Mouse (Mus musculus) erythroblast, embryonic 14.5 days (primary cell): ENCODE measurements around the gene Mgst1. TPM values are rescaled to one million over a fixed set of nuclear protein-coding genes. Genes with fewer than 3 reads are reported as not detected.

Experiments used
- H3K27me3 ChIP-seq: 2 replicates; pipeline ENCODE4 v1.6.1; 2012; ENCODE audit warnings: inconsistent platforms; ENCODE audit not compliant: control insufficient read depth
- H3K36me3 ChIP-seq: 2 replicates; pipeline ENCODE4 v1.6.1; 2012; ENCODE audit warnings: mild to moderate bottlenecking, inconsistent platforms; ENCODE audit not compliant: control insufficient read depth
- H3K4me1 ChIP-seq: 2 replicates; pipeline ENCODE4 v1.6.1; 2012; ENCODE audit warnings: inconsistent platforms; ENCODE audit not compliant: control insufficient read depth
- H3K4me3 ChIP-seq: replicated peaks from 2 replicates; pipeline ENCODE3; 2012; ENCODE audit warnings: moderate library complexity, mild to moderate bottlenecking, inconsistent platforms
- H3K9me3 ChIP-seq: 2 replicates; pipeline ENCODE4 v1.6.1; 2012; ENCODE audit warnings: low read length, inconsistent platforms, mixed read lengths; ENCODE audit not compliant: control insufficient read depth
- GATA1 ChIP-seq: IDR thresholded peaks from 2 replicates; pipeline ENCODE4 v1.6.1; 2012; ENCODE audit warnings: low read length, inconsistent platforms, mixed read lengths
- TAL1 ChIP-seq: IDR thresholded peaks from 3 replicates; pipeline ENCODE4 v1.6.1; 2012; ENCODE audit warnings: low read length, inconsistent platforms, mixed read lengths
- polyA plus RNA-seq: library from polyadenylated mRNA; stranded (reverse); fragments of >175 nt; gene quantifications from 2 replicates; pipeline ENCODE4 v1.2.3, GENCODE M21; 2012

Mgst1 gene
- polyA plus RNA-seq = 0.07 TPM in 1 of 2 replicates, not detected in the other

DNA sequence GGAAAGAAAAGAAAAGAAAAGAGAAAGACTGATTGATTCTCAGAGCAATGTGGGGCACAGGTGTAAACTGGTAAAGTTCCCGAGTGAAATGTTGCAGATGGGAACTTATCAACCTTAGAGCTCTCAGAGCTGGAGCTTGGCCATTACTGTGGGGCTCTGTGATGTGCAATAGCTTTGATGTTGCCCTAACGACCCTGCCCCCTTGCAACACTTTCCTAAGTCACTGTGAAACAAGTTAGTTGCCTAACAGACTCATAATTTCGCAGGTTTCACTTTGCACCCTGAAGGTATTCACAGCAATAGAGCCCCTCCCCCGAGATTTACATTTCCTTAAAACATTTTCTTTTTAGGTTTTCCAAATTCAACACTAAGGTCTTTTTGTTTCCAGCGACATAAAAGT, at the start of gene Mgst1:
Gene Mgst1, plus strand, starts transcription at position 387 of the 400 bp plus-strand sequence.
- Histone ChIP-seq H3K27me3 (no peaks in the 10 kb centered on the region), H3K4me1 (no peaks in the 10 kb centered on the region), H3K36me3 (no peaks in the 10 kb centered on the region)

DNA sequence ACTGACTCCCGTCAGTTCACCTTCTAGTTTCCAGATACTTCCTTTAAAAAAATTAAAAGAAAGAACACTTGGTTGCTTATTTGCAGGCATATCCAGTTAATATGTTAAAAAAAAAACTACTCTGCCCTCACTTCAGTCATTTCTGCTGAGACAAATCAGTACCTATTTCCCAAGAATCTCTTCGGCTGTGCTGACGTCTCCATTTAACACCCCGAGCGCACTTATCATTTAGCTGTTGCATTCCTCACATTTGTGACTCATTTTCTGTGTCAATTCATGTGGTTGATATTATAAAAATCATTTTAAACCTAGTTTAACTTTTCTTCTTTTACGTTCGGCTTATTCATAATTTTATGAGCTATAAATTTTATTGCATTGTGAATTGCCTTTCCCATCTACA, 47.7 kb upstream of the Mgst1 start:
- Histone ChIP-seq H3K4me3 (no peak overlapping the region), H3K36me3 (no peaks in the 10 kb centered on the region), H3K4me1 (no peaks in the 10 kb centered on the region), H3K9me3 (peaks cover 25% of the 10 kb centered on the region), H3K27me3 (no peaks in the 10 kb centered on the region)
- TF ChIP-seq TAL1 (no peak), GATA1 (no peak)

More for the DNA sequence above, at the start of gene Mgst1:
- no peak for TF ChIP-seq GATA1
- no peak for TF ChIP-seq TAL1
- no peaks in the 10 kb centered on the region; the same call in 1 of the 2 replicates for H3K9me3 ChIP-seq
- H3K4me3 ChIP-seq = peak within 1 kb of the TSS; percentile 55

DNA sequence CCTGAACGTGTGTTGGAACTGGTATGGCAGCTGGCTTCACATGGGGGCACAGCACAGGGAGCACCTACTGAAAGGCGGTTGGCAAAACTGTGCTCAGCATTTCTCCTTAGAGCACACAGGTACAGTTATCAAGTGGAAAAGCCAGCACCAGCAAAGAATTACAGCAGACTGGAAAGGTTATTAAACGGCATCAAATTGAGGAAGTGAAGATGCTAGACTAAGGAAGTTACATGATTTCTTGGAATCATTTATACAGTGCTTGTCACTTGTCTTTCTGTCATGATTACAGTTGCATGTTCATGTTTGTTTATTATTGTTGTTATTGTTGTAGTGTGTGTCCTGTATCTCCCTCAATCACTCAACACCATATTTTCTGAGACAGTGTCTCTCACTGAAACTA, 45.1 kb upstream of the Mgst1 start:
- TF ChIP-seq TAL1 (no peak), GATA1 (no peak)
- Histone ChIP-seq H3K4me3 (no peak overlapping the region), H3K36me3 (no peaks in the 10 kb centered on the region), H3K4me1 (no peaks in the 10 kb centered on the region), H3K9me3 (peaks cover 15% of the 10 kb centered on the region; the same call in 1 of the 2 replicates), H3K27me3 (no peaks in the 10 kb centered on the region)

DNA sequence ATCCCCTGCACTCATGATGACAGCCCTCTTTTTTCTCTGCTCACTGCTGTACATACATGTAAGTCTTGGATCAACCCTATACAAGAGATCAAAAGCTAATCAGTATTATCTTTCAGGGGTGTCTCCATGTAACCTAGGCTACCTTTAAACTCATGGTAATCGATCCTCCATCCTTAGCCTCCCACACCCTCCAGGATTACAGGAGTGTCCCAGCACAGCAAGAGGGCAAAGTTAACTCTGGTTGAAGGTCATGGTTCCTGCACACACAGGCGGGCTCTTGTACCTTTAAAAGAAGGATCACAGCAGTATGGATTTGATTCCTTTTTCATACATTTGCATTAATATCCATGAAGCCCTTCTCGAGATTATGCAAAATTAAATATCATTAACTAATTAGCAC, 40.5 kb upstream of the Mgst1 start:
- H3K4me3 ChIP-seq = no peak overlapping the region
- H3K36me3 ChIP-seq = no peaks in the 10 kb centered on the region
- no peaks in the 10 kb centered on the region for H3K27me3 ChIP-seq
- H3K4me1 ChIP-seq = no peaks in the 10 kb centered on the region; the same call in 1 of the 2 replicates
- TF ChIP-seq GATA1 (no peak), TAL1 (no peak)
- peaks cover 14% of the 10 kb centered on the region for H3K9me3 ChIP-seq

DNA sequence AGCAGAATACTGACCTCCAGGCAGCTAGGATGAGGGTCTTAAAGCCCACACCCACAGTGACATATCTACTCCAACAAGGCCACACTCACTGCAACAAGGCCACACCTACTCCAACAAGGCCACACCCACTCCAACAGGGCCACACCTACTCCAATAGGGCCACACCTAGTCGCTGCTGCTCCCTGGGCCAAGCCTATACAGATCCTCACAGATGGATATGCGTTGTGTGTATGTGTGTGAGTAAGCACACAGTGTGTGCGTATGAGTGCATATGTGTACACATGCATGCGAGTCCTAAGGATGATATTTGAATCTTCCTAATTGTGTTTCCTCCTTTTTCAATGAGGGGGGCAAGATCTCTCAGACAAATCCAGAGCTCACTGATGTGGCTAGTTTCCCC, 38.3 kb upstream of the Mgst1 start:
- Histone ChIP-seq H3K36me3 (no peaks in the 10 kb centered on the region), H3K9me3 (peaks cover 7% of the 10 kb centered on the region), H3K4me1 (no peaks in the 10 kb centered on the region; the same call in 1 of the 2 replicates), H3K27me3 (no peaks in the 10 kb centered on the region), H3K4me3 (no peak overlapping the region)
- TF ChIP-seq GATA1 (no peak), TAL1 (no peak)

DNA sequence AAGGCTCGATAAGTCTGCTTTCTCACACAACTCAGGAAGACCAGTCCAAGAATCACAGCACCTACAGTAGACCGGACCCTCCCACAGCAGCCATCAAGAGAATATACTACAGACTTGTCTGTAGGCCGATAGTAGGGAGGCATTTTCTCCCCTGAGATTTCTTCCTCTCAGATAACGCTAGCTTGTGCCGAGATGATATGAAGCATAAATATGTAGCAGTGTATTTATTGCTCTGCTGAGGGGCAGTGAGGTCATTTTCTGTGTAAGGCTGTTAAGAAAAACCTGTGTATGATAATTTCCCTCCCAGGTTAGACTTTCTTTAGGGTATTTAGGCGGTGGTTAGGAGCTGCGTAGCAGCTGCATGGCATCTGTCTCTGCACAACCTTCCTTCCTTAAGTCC, 37.2 kb upstream of the Mgst1 start:
- no peak for TF ChIP-seq TAL1
- TF ChIP-seq GATA1 = no peak
- Histone ChIP-seq H3K27me3 (no peaks in the 10 kb centered on the region), H3K36me3 (no peaks in the 10 kb centered on the region), H3K9me3 (peaks cover 7% of the 10 kb centered on the region), H3K4me3 (no peak overlapping the region), H3K4me1 (no peaks in the 10 kb centered on the region; the same call in 1 of the 2 replicates)

DNA sequence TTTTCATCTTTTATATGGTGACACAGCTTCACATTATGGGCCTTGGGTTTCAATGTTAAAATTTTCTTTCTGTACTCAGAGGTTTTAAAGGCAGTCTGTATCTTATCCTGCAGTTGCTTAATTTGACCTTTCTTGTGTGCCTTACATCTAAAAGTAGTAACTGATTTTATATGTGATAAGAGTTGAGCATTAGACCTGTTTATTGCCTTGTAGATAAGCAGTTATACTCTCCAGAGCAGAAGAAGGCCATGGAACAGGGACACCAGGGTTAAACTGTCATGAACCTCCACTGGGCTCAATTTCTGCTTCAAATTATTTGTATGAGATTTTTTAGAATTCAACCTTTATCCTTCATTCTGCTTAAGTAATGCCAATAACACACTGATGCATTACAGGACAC, 35.6 kb upstream of the Mgst1 start:
- Histone ChIP-seq H3K36me3 (no peaks in the 10 kb centered on the region), H3K9me3 (peaks cover 7% of the 10 kb centered on the region), H3K27me3 (no peaks in the 10 kb centered on the region), H3K4me1 (no peaks in the 10 kb centered on the region; the same call in 1 of the 2 replicates), H3K4me3 (no peak overlapping the region)
- no peak for TF ChIP-seq TAL1

DNA sequence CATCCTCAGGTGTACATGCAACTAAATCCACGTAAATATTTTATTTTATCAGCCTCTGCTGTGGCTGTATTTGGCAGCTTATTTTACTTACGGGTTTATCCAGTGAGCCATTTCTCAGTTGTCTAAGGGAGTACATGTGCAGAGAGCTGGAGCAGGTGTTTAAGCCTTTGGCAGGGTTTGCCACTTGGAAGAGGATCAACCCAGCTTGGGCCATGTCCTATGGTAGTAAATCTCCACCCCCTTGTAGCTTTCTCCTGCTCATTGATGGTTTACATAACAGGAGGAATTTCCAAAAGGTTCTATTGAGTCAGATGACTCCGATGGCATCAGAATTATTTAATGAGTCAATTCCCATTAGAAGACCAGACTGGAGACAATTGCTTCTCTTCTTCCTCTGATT, 22.6 kb upstream of the Mgst1 start:
- no peaks in the 10 kb centered on the region for H3K36me3 ChIP-seq
- no peak overlapping the region for H3K4me3 ChIP-seq
- H3K9me3 ChIP-seq = peaks cover 5% of the 10 kb centered on the region; the same call in 1 of the 2 replicates
- TF ChIP-seq TAL1 = no peak
- TF ChIP-seq GATA1 = no peak
- H3K27me3 ChIP-seq = no peaks in the 10 kb centered on the region
- no peaks in the 10 kb centered on the region for H3K4me1 ChIP-seq

DNA sequence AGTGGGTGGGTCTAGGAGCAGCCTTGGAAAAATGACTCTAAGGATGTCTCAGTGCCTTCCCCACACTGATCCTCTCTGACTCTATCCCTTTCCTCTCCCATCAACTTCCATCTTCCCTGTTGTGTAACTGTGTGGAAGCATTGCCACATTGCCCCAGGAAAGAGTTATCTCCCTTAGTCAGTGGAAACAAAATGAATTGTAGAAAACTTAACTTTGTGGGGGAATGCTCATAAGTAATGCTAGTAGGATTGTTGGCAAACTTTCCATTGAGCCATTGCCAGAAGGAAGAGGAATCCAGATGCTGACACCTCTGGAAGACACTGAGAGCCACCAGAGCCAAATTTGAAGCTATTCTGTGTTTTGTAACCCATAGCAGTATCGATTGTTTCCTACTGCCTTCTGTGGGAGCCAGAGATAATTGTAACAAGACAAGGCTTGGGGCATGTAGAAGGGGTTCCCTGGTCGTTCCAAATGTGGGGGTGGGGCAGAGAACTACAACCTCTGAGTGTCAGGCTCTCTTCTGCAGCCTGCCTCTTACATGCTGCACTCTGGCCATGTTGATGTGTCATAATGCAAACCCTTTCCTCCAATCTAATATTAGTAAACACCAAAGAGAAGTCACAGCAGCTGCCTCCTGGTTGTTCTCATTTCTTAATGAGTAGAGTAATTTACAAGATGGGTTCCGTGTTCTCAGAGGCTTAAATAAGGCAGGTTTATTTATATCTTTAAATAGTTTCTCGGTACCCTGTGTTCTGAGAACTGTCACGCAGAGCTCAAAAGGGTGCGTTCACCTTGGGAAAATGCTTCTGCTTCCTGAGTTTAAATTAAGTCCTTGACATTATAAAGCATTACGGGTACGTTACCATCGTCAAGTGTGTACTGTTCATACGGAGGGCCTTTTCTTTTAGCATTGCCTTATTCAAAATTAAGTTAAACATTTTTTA, 11.5 kb upstream of the Mgst1 start:
- Histone ChIP-seq H3K9me3 (peaks cover 10% of the 10 kb centered on the region), H3K4me1 (no peaks in the 10 kb centered on the region), H3K36me3 (no peaks in the 10 kb centered on the region), H3K27me3 (no peaks in the 10 kb centered on the region), H3K4me3 (no peak overlapping the region)
- TF ChIP-seq GATA1 (no peak), TAL1 (no peak)

DNA sequence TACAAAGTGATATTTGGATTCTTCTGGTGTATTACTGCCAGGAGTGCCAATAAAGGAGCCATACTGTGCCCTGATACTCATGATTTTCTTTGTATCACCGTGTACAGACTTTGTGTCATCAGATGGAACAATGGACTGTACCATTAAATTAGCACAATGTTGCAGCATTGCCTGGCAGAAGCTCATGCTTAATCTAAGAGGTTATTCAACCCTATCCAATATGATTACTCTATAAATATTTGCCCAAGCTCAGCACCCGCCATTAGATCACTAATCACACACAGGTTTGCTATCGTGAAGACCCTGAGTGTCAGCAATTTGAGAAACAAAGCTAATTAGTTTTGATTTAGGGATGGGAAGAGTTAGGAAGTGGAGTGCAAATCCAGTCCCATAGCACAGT, 9.6 kb upstream of the Mgst1 start:
- Histone ChIP-seq H3K4me1 (no peaks in the 10 kb centered on the region), H3K36me3 (no peaks in the 10 kb centered on the region), H3K9me3 (peaks cover 10% of the 10 kb centered on the region), H3K4me3 (no peak overlapping the region), H3K27me3 (no peaks in the 10 kb centered on the region)
- TF ChIP-seq TAL1 = no peak
- TF ChIP-seq GATA1 = no peak
